Mouse (Mus musculus) heart, adult 2 months (tissue): Measurements from ENCODE around the gene Gucy2c.

Source experiments
- CTCF ChIP-seq: fragments of 200-600 bp; IDR thresholded peaks from 2 replicates; pipeline ENCODE4 v1.8.1; 2022; ENCODE audit warnings: antibody characterized with exemption, mild to moderate bottlenecking, moderate library complexity
- POLR2A ChIP-seq: fragments of 200-500 bp; IDR thresholded peaks from 2 replicates; pipeline ENCODE4 v1.6.1; 2011; ENCODE audit warnings: mild to moderate bottlenecking, low read depth, low read length, control low read depth; ENCODE audit not compliant: insufficient read depth

GRCm38 (mm10) chr6:136782146-136782545 is 581 bp upstream of the Gucy2c start:
- TF ChIP-seq POLR2A = no peak
- no peak for TF ChIP-seq CTCF
